Mouse (Mus musculus) CH12F3 (cell line): ENCODE measurements around the gene Tubd1.

ENCODE experiments used
- in situ Hi-C: fragments of 300-500 bp; cut with MboI; formaldehyde crosslinking; loops from 2 replicates; pipeline ENCODE4 v1.14.3; 2020; ENCODE audit warnings: low sequenced_read_pairs

Tubd1 gene

DNA sequence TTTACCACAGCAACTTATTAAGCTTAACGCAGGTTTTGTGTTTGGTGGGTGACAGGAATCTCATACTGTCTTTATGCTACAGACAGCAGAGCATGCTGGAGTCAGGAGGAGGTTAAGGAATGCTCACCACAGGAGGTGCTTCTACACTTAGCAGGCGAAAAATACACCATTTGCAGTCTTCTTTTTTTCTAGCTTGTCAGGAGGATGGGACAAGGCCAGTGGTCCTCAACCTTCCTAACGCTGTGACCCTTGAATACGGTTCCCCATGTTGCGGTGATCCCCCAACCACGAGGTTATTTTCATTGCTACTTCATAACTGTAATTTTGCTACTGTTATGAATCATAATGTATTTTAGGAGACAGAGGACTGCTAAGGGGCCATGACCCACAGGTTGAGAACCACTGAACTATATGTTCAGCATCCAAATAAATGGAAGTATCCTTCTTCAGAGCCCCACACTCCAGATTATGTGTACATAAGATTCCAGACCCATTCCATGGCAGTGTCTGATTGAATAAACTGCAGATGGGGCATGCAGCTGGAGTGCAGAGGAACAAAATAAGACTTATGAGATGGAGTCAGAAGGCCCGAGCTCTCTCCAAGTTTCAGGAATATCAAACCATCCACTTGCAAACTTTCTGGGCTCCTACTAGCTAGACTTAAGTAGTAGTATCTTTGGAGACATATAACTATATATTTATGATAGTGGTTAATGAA is 37.9 kb downstream of the Tubd1 start:
- in situ Hi-C loops = loop anchor here (5.0 kb wide), 1 partner anchor 55 kb away; no protein-coding TSS in a partner anchor

DNA sequence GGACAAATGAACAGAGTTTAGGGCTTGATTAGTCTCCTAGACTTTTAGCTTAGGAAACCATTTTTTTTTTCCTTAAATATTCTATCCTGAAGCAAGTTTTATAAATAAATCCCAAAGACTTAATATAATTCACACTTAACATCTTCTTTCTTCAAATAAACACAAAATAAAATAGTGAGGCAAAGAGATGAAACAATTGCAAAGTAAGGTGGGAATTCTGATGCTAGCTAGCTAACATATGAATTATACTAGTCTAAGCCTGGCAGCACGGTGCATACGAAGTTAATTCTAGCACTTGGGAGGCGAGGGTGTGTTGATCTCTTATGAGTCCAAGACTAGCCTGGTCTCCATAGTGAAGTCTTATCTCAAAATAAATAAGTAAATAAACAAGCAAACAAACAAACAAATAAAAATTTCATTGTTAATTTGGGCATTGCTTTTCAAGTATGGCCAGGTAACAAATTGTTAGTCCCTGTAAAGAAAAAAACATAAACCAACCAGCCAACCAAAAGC is 38.6 kb downstream of the Tubd1 start:
- in situ Hi-C loops = loop anchor here (5.0 kb wide), 1 partner anchor 54 kb away; no protein-coding TSS in a partner anchor

DNA sequence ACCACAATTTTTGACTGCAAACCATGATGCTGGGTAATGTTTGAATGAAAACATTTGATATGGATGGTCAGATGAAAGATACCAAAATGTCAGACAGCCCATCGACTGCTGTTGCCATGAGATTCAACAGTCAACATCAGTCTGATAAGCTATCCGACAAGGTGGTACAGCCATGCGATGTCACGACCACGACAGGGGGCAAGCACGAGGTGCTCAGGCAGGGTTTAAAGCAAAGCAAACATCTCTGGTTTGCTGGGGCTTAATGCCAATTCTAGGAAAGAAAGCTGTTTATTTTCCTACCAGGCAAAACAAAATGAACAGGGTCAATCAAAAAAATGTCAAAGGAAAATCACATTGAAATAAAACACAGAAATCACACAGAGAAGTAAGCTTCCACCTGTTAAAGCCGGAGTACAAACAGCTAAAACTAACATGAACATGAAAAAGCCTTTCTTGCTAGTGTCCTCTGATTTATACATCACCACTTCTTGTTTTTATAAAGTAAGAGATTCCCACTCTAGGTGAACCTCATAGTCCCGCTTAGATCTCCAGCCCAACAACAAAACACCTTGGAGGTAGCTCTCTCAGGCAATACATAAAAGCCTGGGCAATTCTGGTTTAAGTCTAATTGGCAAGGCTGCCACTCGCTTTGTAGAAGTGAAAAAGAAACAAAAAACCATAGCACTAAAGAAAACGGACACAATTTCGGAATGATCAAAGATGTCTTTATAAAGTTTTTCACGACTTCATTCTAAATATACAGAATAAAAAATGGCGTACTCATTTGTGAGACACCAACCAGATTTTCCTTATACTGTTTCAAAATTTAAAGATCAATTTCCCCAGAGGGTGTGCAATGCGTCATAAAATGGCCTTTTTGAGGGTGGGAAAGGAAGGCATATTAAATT is 39.5 kb downstream of the Tubd1 start:
- in situ Hi-C loops = loop anchor here (5.0 kb wide), 1 partner anchor 53 kb away; no protein-coding TSS in a partner anchor

DNA sequence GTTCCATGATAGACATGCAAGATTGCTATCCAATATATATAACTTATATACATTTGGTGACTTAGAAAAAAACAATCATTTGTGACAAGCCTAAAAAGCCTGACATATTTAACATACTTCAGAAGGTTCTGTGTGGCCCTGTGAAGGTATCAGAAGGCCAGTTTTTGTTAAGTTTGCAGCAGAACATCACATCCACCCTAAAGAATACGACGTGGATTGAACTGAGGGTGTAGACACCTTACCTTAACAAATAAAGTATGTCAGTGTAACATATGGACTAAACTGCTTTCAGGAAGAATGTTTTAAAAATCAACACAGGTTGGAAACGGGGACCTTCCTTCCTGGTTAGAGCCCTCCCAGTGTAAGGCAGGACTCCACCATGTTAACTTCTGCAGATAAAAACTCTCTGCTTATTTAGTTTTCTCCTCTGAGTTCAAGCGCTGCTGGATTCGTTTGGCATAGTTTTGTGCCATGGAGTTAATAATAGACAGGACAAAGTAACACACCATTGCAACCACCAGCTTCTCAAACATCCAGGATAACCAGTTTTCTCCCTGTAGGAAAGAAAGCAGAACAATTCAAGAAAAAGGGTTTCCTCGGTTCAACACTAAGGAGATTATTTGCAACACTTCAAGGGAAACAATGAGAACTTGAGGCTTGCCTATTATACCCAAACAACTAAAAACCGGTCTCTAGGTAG is 40.3 kb downstream of the Tubd1 start:
- in situ Hi-C loops = loop anchor here (5.0 kb wide), 1 partner anchor 52 kb away; no protein-coding TSS in a partner anchor

DNA sequence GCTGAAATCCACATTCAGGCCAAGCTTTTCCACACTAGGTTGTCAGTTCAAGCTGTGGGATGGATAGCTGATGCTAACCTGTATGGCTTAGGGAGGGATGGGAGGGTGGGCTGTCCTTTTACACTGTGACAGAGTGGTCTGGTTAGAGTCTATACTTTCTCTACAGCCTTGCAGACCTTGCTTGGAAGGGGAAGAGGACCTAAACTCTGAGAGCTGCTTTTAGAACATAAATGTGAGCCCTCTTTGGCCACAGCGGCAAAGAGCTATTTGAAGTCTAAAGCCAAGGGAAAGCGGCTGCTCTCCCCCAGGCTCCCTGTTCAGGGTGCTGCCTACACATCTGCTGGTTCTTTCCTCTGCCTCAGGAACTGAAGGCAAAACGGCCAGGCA is 40.8 kb downstream of the Tubd1 start:
- in situ Hi-C loops = no loop called here

DNA sequence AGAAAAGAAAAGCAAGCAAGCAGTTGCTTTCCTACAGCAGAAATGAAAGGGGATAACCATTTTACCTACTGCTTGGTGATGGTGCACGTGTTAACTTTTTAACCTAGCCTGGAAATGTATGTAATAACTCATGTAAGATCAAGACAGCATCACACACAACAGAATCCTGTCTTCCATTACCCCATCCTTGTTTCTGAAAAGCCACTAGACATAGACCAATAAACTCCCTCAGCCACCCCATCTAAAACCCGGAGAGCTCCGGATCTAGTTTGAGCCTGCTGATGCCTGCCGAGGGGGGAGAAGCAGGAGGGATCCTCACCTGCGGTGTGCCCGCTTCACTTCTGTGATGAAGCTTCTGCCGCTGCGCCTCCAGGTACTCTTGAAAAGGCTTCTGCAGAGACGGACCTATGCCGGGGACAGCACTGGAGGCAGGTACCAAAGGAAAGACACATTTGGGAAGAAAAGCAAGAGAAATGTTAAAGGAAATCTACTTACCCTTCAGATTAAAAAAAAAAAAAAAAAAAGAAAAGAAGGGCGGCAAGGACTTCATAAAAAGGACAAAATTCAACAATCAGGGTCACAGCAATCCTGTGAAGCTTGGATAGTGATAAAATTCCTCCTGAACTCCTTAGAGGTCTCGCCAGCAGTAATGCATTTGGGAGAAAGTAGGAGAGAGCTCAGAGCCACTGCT is 41.5 kb downstream of the Tubd1 start:
- in situ Hi-C loops = no loop called here

DNA sequence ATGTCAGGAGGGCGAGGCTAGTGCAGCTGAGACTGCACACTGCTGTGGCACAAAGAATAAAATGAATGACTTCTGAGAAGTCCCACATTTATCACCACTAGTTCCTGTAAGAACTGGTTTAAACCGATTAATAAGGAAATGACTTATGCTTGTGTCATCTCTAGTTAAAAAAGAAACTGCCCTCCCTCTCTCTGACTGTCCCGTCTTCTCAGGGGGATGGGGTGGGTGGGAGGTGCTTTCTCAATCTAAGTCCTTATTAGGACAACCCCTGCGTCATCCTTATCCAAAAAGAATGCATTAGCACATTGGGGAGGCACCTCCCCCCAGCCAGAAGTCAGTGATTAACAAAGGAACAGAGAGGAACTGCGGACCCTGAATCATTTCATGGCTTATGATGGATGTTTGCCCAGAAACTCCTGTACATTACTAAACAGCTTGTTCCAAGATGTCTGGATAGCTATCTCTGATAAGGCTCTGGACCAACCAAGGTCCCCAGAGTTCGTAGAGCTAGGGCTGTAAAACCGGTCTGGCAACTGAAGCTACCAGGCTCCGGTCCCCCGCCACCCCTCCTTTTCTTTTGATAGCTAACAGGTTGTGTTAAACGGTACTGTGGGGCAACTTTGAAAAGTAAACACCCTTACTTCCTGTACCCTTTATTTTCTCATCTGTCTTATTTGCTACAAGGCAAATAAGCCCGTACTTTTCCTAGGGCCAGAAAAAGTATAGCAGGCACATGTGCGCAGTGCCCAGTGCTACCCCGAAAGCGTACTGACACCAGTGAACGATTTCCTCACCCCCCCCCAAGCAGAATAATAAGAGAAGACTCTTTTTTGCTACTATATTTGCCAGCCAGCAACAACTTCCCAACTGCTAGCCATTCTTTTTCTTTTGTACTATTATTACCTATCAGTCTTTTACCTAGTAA is 42.3 kb downstream of the Tubd1 start:
- in situ Hi-C loops = no loop called here

DNA sequence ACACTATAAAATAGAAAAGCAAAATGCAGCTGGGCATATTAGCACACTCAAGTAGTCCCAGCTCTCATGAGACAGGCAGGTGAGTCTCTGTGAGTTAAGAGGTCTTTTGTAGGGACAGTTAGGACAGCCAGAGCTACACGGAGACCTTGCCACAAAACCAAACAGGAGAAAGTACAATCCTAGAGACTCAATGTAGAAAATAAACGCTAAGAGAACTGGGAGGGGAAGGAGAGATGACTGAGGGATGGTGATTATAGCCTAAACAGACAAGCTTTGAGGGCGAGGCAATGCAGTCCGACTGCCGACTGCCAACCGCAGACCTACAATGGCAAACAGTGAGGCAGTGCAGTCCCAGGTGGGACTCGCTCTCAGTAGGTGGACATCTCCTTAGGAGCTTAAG is 43.0 kb downstream of the Tubd1 start:
- in situ Hi-C loops = no loop called here

DNA sequence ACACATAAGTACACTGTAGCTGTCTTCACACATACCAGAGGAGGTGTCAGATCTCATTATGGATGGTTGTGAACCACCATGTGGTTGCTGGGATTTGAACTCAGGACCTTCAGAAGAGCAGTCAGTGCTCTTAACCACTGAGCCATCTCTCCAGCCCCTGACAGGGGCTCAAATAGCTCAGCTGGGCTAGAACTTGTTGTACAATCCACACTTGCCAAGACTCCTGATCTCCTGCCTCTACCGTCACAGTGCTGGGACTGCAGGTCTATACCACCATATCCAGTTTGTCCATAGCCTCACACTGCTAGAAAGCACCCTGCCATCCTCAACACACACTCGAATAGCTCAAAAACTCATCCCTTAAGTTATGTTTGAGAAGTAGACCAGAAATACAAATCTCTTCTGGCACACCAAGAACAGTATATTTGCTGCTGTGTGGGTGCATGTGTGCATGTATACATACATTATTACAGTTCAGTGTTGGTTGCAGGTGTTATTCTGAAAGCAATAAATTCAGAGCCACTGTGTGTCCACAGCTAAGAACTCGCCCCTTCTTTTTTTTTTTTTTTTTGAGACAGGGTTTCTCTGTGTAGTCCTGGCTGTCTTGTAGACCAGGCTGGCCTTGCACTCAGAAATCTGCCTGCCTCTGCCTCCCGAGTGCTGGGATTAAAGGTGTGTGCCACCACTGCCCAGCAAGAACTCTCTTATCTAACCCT is 44.0 kb downstream of the Tubd1 start:
- in situ Hi-C loops = no loop called here

DNA sequence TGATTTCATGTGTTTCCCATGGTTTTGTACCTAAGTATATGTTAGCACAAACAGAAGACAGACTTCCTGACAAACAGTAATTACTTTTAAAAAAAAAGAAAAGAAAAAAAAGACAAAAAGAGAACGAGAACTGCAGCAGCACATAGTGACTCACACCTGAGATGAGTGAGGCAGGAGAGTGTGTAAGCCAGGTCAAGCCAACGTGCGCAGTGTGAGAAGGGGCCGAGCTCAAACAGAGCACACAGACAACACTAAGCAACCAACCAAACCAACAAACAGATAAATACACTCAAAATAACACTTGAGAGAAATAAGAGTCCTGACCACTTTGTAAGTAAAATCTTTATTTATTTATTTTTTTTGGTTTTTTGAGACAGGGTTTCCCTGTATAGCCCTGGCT is 45.3 kb downstream of the Tubd1 start:
- in situ Hi-C loops = no loop called here

DNA sequence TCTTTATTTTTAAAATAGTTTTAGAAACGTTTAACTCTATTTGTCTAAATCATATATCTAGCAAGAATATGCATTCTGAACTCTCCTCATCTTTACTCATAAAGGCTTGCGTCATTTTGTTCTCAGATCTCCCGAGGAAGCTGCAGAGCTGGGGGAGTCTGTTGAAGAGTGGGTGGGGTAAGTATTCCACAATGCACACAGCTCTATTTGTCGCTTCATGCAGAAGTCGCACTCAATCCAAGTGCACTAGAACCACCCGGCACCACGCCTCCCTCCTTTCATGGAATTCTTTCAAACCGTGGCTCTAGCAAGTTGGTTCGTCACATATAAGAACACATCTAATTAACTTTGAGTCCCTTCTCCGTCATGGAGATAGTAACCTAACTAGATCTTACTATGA is 45.8 kb downstream of the Tubd1 start:
- in situ Hi-C loops = no loop called here

DNA sequence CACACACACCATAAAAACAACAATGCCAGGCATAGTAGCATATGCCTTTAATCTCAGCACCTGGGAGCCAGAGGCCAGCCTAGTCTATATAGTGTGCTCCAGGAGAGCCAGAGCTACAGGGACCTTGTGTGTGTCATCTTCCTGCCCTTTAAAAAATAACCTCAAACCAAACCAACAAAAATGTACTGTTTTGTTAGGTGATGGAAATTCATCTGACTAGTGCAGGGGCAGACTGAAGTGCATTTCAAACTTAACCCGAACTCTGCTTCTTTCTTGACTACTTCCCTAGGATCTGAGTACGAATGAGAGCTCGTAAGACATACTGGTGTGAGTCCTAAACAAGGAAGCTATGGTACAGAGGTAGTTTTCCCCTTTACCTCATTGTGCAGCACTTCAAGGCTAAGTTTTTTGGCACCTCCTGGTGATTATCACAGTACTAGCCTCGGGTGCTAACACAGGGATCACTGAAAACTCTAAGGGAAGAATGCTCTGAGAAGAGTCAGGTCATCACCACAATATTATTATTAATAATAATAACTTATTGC is 46.6 kb downstream of the Tubd1 start:
- in situ Hi-C loops = no loop called here

DNA sequence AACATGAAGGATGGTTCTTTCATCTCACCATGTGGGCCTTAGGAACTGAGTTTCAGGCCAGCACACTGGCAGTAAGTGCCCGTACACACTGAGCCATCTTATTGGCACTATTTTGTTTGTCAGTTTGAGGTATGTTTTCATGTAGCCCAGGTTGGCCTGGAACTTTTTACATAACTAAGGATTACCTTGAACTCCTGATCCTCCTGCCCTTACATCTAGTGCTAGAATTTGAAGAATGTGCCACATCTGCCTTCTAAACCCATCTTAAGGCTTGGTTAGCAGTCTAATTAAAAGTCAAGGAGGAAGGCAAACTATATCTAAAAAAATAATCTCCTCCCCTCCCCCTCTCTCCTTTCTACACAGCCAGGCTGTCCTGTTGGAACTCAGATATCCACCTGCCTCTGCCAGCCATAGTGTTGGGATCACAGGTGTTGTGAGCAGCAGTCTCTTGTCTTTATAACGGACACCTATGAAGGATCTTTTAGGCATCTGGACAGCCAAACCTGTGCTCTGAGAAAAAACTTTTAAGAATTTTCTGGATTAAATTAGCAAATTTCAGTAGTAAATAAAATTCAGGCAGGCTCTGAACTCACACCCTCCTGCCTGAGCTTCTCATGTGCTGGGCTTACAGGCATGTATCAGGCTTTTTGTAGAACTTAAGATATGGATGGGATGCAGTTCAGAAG is 47.3 kb downstream of the Tubd1 start:
- in situ Hi-C loops = no loop called here

DNA sequence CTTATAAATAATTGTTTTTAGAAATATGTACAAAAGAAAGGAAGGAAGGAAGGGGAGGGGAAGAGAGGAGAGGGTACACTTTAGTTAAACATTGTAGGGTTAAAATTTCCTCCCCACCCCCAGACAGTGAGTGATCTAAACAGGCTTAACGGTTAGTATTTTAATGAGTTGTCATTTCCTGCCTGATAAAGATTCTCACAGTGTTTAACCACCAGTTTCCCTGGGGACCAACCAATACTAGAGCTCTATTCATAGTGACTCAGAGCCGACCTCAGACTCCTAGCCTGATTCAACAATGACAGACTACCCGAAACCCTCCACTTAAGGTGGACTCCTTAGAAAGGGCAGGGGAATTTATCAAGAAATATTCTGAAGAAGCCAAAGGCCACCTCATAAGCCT is 48.2 kb downstream of the Tubd1 start:
- in situ Hi-C loops = no loop called here

DNA sequence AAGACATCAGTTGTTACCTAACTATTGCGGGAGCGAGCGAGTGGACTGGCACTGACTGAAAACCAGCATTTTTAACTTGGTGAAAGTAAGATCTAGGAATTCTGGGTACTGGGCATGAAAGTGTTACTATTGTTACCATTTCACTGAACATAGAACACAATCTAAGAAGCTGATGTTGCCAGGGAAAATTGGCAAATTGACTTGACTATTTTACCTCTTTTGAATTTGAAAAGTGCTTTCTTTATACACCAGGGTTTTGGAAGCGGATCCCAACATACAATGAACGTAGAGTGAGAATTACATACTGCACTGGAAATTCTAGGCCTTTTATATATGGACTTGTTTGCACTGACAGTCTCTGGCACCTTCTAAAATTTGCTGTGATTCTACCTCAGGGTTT is 48.7 kb downstream of the Tubd1 start:
- in situ Hi-C loops = no loop called here

DNA sequence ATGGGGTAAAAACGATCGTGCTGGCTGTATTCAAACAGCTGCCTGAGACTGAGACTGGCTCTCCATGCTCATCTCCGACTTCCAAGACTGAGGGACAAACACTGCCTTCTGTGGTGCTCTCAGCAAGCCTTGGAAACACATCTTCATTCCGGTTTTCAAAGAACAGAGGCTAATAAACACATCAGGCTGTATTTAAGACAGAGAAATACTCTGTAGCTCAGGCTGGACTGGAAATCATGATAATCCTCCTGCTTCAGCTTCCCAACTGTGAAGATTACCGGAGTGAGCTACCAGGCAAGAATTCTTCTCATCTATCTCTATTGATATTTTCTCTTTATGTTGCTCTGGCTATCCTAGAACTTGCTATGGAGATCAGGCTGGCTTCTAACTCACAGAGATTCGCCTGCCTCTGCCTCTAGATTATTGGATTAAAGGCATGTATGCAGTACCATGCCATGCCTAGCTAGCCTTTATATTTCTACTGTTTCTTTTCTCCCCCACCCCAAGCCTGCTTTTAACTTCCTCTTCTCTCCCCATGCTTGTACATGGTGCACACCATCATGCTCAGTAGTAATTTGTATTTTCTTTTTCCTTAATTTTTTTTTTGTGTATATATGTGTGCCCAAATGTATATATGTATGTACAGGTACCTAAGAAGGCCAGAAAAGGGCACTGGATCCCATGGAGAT is 49.5 kb downstream of the Tubd1 start:
- in situ Hi-C loops = no loop called here

DNA sequence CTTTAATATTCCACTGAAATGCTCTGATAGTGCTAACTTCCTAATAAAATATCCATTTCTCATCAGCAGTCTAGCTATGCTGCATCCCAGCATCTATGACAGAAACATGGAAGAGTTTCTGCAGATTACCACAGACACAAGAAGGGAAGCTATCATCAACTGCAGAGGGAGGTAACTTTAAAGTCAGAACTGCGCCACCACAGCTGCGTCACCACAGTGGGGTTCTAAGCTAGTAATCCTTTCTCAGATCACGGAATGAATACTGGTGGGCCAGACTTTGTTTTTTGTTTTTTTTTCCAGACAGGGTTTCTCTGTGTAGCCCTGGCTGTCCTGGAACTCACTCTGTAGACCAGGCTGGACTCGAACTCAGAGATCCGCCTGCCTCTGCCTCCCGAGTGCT is 50.6 kb downstream of the Tubd1 start:
- in situ Hi-C loops = no loop called here
